Mouse (Mus musculus) neutrophil, adult 5-6 weeks (primary cell): ENCODE data around the gene Rasgrp3. TPM values are rescaled to one million over a fixed set of nuclear protein-coding genes. Genes with fewer than 3 reads are reported as not detected.

Source experiments
- ATAC-seq: fragments of 151-379, 151-347 bp; 2 replicates; pipeline ENCODE4 v1.8.0; 2017; ENCODE audit warnings: mild to moderate bottlenecking, moderate TSS enrichment; ENCODE audit not compliant: insufficient number of reproducible peaks, poor library complexity, low FRiP score, severe bottlenecking; ENCODE audit errors: extremely low read depth
- total RNA-seq: library from RNA; stranded (forward); fragments of 200-1000 nt; gene quantifications from 2 replicates; pipeline ENCODE4 v1.2.3, GENCODE M21; 2017

The Rasgrp3 gene
- total RNA-seq, 1 experiment from 2014 or later, result 99.4 TPM

DNA sequence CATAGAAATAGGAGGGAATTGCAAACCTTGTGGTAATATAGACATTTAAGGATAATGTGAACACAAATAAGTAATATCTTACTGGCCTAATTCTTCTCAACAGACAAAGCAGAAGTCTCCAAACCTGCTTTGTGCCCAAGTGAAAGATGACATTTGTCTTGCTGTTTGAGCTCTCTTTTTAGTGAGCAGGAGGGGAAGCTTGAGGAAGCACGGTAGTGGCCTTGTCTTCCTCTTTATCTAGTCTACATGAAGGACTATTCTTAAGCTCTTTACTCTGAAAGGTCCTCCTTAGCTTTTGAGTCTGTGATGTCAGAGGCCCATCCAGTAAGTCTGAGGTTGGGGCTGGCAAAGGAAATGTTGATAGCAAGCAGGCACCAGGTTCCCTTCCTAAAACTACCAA lies 43.1 kb downstream of the Rasgrp3 start:
- peak; percentile 45; the same call in 1 of the 2 replicates for ATAC-seq

GRCm38 (mm10) chr17:75479663-75480062 lies 44.0 kb downstream of the Rasgrp3 start:
- ATAC-seq, result peak; percentile 54; the same call in 1 of the 2 replicates

DNA sequence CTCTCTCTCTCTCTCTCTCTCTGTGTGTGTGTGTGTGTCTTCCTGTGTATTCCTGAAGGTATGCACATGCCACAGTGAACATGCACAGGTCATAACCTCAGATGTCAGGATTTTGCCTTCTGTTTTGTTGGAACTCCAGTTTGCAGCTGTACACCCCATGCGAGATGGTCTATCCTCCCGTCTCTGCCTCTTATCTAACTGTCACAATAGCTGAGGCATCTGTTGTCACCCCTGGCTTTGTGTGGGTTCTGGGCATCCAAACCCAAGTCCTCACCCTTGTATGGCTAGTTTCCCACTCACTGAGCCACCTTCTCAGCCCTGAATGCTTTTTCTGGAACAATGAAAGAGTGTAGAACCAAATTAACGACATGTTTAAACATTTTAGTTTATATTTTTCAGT lies 44.7 kb downstream of the Rasgrp3 start:
- ATAC-seq, result no peak

- ATAC-seq, result no peak
Observed at GRCm38 (mm10) chr17:75486205-75486604, 50.5 kb downstream of the Rasgrp3 start.

- no peak for ATAC-seq
Observed at GRCm38 (mm10) chr17:75495213-75495612, 59.5 kb downstream of the Rasgrp3 start.

GRCm38 (mm10) chr17:75498241-75498651 lies 62.5 kb downstream of the Rasgrp3 start:
- no peak for ATAC-seq

DNA sequence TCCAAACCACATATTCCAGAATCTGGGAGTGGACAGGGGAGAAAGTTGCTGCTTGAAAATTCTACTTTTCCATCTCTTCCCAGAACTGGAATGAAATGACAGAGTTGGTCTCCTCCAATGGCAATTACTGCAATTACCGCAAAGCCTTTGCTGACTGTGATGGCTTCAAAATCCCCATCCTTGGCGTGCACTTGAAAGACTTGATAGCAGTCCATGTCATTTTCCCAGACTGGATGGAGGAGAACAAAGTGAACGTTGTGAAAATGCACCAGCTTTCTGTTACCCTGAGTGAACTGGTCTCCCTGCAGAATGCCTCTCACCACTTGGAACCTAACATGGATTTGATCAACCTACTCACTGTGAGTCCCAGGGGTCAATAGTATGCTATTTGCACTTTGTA lies 67.3 kb downstream of the Rasgrp3 start:
- no peak for ATAC-seq

DNA sequence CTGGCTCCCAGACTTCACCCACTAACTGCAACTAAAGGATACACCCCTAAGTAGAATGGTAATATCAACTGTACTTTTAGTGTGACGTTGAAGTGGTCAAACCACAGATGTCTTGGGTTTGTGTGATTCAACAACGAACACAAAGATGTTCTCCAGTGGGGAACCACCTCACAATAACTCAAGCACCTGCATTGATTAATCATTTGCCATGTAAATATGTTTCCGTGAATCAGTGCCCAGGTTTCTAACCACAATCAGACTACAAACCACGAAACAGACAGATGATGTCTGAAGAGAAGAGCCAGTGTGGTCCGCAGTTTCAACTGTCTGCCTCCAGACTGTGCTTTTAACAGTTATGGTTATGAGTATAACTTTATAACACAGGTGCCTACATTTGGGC lies 69.4 kb downstream of the Rasgrp3 start:
- peak; percentile 71 for ATAC-seq

DNA sequence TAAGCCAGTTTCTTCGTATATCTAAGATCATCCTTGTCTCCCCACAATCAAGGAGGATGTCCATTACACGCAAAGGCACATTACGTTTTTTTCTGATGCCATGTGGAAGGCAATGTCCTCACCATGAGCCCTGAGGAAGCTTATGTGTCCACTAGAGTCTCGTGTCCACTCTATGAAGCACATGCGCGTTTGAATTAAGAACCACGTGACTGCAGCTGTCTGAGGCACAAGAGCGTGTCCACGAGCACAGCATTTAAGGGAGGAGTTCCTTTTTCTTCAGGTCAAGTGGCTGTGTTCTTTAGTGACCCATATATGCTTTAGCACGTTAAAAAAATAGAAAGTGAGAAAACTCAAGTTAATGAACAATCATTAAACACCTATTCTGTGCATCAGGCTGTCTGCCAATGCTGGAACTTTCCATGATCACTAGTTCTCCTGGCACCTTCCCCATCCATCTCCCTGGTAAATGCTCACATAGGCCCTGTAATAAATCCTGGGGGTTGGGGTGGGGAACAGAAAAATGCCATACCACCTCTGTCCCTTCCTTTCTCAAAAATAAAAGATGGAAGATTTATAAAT lies 70.5 kb downstream of the Rasgrp3 start:
- ATAC-seq, result no peak

DNA sequence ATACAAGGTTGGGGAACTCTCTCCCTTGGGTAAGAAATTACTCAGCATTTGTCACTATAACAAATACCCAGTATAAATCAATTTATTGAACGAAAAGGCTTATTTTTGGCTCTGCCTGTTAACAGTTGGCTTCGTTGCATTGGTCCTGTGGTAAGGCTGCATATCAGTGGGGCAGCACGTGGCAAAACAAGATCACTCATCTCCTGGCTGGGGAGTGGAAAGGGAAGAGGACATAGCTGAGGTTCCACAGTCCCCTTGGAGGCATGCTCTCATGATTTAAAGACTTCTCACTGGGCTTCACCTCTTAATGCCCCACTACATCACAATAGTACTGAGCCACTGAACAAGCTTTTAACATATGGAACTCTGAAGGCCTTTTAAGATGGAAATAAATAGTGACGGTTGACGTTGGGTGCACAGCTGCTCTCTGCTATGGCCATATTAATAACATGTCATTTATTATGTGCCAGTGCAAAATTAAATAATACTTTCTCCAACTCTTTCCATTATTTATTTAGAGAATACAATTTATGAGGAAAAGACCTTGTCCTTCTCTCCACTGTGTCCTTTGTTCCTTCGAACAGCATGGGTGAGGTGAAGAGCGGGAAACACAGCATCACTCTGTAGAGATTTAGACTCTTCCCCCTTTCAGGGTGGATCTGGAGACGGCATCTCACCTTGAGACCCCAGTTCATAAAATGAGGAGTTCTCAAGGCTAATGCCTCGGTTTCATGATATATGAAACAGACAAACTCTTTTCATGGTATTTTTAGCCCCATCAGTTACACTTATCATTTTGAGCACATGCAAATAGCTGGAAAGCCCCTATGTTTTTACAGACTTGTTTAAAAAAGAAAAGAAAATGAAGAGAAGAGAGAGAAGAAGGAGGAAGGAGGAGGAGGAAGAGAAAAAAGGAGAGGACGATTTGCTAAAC lies 71.3 kb downstream of the Rasgrp3 start:
- ATAC-seq, result no peak

GRCm38 (mm10) chr17:75509257-75509656 lies 73.6 kb downstream of the Rasgrp3 start:
- ATAC-seq, result no peak

DNA sequence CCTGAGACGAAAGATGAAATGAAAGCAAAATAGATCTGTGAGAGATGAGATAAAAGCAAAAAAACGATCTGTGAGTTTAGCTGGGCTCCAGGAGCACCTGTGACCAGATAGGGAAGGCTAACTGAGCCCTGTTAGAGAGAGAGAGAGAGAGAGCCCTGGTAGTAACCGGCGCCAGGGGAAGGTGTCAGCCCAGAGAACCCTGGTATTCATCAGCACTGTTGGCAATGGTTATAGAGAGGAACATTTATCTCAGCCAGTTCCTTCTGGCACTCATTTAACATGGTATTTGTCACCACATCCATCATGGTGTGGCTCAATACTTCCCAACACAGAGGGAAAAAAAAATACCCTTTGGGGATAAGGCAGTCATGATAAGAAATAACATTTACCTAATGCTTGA lies 80.9 kb downstream of the Rasgrp3 start:
- ATAC-seq, result no peak

DNA sequence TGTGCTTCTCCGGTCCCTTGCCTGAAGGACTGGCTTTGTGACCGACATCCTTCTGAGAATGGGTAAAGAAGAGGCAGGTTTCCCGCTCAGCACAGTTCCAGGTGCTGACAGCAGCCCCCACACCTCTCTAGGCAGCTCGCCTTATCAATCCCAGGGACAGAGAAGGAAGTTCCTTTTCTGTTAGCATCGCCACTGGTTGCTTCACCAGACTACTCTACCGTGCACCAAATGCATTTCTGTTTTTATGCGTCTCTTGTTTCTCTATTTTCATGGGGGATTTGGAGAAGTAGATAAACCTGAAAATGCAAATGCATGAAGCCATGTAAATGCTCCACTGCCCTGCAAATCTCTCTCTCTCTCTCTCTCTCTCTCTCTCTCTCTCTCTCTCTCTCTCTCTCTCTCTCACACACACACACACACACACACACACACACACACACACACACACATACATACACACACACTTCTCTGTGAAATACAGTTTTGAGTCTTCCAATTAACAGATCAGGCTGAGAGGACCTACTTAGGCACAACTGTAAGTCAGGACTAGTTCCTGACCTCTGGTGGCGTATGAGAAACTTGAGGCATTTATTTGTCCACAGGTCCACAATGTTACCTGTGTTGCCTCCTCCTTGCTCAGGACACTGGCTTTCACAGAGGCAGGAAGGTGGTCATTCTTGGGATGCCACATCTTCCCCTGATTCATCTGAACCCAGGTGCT lies 82.6 kb downstream of the Rasgrp3 start:
- peak; percentile 88 for ATAC-seq

GRCm38 (mm10) chr17:75519239-75519900 lies 83.7 kb downstream of the Rasgrp3 start:
- ATAC-seq, result no peak

- no peak for ATAC-seq
Observed at GRCm38 (mm10) chr17:75521236-75521842, 85.6 kb downstream of the Rasgrp3 start.

- no peak for ATAC-seq
Observed at GRCm38 (mm10) chr17:75522347-75523065, 86.8 kb downstream of the Rasgrp3 start.

GRCm38 (mm10) chr17:75523812-75524211 lies 88.1 kb downstream of the Rasgrp3 start:
- no peak for ATAC-seq

GRCm38 (mm10) chr17:75526411-75526810 lies 90.7 kb downstream of the Rasgrp3 start:
- no peak for ATAC-seq
